Mouse (Mus musculus) yolk sac, embryonic 10.5 days (tissue): ENCODE data around the gene Ap5b1.

Experiments used
- DNase-seq: peaks from one replicate; pipeline ENCODE4 v3.0.0-alpha.2; 2017; ENCODE audit warnings: low spot score

The Ap5b1 gene

DNA sequence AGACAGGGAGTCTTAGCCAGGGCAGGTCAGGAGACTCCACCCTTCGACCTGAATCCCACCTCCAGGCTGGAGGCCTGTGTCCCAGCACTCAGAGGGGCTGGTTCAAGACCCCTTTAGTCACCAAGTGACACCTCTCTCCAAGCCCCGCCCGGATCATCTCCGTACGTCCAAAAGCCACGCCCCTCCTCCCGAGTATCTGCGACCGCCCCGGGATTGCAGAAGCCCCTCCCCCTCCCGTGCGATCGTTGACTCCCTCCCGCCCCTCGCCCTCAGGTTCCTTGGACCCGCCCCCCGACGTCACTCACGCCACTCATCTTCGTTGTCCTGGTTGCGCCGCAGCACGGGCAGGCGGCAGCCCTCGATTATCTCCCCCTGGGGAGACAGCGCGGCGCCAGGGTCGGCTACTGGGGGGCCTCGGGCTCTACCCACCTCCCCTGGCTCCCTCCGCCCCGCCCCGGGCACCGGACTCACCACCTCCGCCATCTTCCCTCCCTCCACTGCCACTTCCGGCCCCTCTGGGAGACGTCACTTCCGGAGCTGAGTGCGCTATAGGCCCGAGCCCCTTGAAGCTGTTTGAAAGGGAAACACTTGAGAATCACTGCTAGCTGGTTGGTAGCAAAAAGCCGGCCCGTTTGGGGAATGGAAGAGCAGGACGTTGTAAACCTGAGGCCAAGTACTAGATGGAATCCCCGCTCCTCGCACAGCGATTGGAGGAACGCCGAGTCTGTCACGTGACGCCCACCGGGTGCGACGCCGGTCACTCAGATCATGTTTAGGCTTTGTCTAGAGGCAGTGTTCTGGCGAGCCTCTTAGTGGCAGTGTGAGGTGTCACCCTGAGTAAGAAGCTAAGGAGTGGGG, 42.0 kb downstream of the Ap5b1 start, which contains the start of gene Kat5:
Gene Kat5 (minus strand): TSS at position 691 of the 858 bp plus-strand sequence.
- DNase-seq = peak; percentile 97

DNA sequence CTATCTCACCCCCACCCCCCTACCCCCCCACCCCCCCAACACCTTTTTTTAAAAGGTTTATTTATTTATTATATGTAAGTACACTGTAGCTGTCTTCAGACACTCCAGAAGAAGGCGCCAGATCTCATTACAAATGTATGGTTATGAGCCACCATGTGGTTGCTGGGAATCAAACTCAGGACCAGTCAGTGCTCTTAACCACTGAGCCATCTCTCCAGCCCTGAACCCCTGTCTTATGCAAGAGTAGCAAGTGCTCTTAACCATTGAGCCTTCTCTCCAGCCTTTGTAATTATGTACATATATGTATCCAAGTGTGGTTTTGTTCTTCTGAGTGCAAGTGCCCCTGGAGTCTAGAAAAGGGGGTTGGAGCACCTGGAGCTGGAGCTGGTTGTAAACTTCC, 44.1 kb downstream of the Ap5b1 start:
- no peak for DNase-seq

DNA sequence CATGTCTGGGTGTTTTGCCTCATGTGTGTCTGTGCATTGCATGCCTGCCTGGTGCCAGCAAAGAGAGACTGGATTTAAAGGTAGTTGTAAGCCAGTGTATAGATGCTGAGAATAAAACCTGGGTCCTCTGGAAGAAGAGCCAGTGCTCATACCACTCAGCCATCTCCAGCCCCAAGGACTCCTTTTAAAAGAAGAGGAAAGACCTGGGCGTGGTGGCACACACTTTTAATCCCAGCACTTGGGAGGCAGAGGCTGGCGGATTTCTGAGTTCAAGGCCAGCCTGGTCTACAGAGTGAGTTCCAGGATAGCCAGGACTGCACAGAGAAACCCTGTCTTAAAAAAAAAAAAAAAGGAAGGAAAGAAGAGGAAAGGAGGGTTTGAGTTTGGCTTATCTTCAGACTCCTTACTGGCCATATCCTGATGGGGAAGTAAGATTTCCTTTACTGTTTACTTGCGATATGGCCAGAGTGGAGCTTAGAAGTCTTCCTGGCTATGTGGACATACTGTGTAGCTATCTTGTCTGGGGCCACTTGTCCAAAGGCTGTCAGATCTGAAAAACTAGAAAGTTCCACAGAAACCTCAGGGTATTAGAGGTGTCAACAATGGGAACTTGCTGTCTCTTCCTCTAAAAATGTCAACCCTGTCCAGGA, 45.1 kb downstream of the Ap5b1 start:
- DNase-seq = no peak

DNA sequence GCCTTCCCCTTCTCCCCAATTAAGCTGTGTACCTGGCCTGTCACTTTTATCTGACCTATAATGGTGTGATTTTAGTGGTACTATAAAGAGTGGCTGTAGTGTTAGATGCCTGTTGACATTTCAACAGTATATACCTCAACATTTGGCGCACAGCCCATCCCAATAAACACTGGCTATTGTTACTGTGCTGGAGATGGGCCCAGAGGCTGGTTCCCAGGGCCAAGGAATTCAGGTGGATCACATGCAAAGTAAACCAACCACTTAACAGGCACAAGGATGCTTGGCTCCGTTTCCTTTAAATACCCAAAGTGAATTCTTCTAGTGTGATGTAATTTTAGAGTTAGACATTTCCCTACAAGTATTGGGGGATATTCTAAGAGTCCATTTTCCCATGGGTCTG, 47.1 kb downstream of the Ap5b1 start:
- DNase-seq = no peak

DNA sequence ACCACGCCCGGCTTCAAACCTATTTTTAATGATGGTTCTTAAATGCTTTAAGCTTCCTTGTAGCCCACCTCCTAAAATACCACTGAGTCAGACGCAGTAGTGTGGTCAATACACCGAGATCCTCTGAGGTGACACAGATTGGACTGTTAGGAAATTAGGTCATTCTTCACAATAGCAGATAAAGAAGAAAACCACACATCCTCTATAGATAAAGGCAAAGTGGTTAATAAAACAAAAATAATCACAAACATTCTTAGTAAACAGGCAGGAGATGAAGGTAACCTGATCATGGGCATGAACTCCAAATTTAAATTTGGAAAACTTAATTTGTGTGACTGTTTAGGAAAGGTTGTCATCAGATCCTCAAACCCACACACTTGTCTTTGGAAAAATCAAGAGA, 52.2 kb downstream of the Ap5b1 start:
- DNase-seq = no peak
